Mouse (Mus musculus): Measurements from ENCODE around the gene Cetn2. TPM values are rescaled to one million over a fixed set of nuclear protein-coding genes. Genes with fewer than 3 reads are reported as not detected.

The Cetn2 gene
- polyA plus RNA-seq, 1 experiment from 2014 or later = 74.3 TPM

DNA sequence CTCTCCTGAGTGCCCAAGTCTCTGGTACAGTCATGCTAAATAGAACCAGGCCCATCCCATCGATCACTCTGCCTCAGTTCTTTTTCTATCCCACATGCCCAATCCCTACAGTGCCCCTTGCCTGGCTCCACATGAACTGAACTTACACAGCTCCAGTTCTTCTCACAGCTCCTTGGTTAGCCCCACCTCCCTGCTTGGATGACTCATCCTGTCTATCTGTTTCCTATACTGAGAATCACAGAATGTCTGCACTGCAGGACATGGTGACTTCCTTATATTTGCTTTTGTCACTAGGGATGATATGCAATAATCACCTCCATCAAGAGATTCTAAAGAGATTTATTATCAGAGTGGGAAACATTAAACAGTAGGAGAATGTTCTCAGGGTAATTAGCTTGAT is 6.6 kb downstream of the Cetn2 start:
- Histone ChIP-seq H3K4me2 (no peak overlapping the region), H3K27me3 (replicated peaks; ENCODE audit: control insufficient read depth, insufficient read depth, low read length) (no peaks in the 10 kb centered on the region), H3K27ac (ENCODE audit: low read depth, low read length) (no peak overlapping the region), H3K4me1 (replicated peaks; ENCODE audit: control insufficient read depth, insufficient read depth, low read length) (no peaks in the 10 kb centered on the region), H3K36me3 (ENCODE audit: control insufficient read depth, insufficient read depth, low read length) (no peaks in the 10 kb centered on the region), H3K4me3 (ENCODE audit: low read depth, low read length) (no peak overlapping the region), H3K9ac (ENCODE audit: low read depth, low read length) (no peak overlapping the region), H3K9me3 (ENCODE audit: control insufficient read depth, low read length) (no peaks in the 10 kb centered on the region)
- DNase-seq (ENCODE audit: low spot score) = no peak
- WGBS = 79% methylated on average over 1 of the region's 1 CpGs
- no peak for ATAC-seq (replicated peaks; ENCODE audit: low FRiP score)

DNA sequence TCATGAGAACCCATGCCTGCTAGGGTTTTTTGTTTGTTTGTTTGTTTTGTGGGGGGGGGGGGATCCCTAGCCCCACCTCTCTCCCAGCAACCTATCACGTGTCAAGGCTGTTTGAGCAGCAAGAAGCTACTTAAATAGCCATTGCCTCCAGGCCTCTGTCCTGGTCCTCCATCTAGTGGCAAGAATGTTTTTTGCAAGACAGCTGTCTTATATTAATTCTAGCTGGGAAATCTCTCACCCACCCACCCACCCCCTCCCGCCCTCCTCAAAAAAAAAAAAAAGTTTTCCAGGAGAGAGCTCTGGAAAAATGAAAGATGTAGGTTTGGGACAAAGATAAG is 9.8 kb downstream of the Cetn2 start:
- 16% methylated on average over 2 of the region's 2 CpGs for WGBS
- Histone ChIP-seq H3K9me3 (ENCODE audit: control insufficient read depth, low read length) (no peaks in the 10 kb centered on the region), H3K4me2 (no peak overlapping the region), H3K36me3 (ENCODE audit: control insufficient read depth, insufficient read depth, low read length) (no peaks in the 10 kb centered on the region), H3K27me3 (replicated peaks; ENCODE audit: control insufficient read depth, insufficient read depth, low read length) (no peaks in the 10 kb centered on the region), H3K4me3 (ENCODE audit: low read depth, low read length) (no peak overlapping the region), H3K9ac (ENCODE audit: low read depth, low read length) (no peak overlapping the region), H3K4me1 (replicated peaks; ENCODE audit: control insufficient read depth, insufficient read depth, low read length) (no peaks in the 10 kb centered on the region), H3K27ac (ENCODE audit: low read depth, low read length) (no peak overlapping the region)
- no peak for DNase-seq (ENCODE audit: low spot score)
- no peak for ATAC-seq (replicated peaks; ENCODE audit: low FRiP score)

DNA sequence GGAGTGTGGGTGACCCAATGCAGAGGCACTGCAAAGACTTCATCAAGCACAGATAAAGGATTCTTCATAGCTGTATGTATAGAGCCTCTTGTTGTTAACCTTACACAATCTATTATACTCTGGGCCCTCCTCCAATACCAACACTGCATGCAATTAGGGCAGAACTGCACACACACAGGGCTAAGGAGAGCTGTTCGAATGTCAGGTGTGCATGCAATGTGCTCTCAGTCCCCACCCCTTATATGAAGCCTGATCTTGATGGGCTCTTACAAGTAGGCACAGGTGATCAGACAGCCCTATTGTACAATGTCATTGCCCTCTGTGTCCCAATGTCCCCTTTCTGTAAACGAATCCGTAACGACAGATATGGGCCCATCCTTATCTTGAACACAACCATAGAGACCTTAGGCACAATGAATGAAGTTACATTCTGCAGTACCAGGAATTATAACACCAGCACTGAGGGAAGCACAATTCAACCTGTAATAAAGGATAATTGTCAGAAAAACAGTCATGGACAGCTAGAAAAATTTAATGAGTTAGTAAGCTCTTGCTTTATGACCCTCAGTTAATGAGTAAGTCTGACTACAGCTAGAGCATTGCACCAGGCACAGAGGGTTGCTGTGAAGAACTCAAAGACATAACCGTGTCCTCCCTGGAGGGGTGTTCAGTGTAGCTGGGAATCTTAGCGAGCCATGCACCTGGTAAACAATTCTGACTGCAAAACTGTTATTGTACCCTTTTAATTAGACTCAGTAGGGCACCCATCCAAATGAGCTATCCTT is 10.4 kb downstream of the Cetn2 start:
- no peak for DNase-seq (ENCODE audit: low spot score)
- WGBS = 72% methylated on average over 6 of the region's 6 CpGs
- Histone ChIP-seq H3K9ac (ENCODE audit: low read depth, low read length) (no peak overlapping the region), H3K4me1 (replicated peaks; ENCODE audit: control insufficient read depth, insufficient read depth, low read length) (no peaks in the 10 kb centered on the region), H3K27me3 (replicated peaks; ENCODE audit: control insufficient read depth, insufficient read depth, low read length) (no peaks in the 10 kb centered on the region), H3K36me3 (ENCODE audit: control insufficient read depth, insufficient read depth, low read length) (no peaks in the 10 kb centered on the region), H3K4me3 (ENCODE audit: low read depth, low read length) (no peak overlapping the region), H3K9me3 (ENCODE audit: control insufficient read depth, low read length) (no peaks in the 10 kb centered on the region), H3K4me2 (no peak overlapping the region), H3K27ac (ENCODE audit: low read depth, low read length) (no peak overlapping the region)
- ATAC-seq (replicated peaks; ENCODE audit: low FRiP score) = no peak

GRCm38 (mm10) chrX:72902530-72902929 is 15.7 kb downstream of the Cetn2 start:
- H3K27ac ChIP-seq (ENCODE audit: low read depth, low read length) = no peak overlapping the region
- ATAC-seq (replicated peaks; ENCODE audit: low FRiP score) = no peak
- no peak overlapping the region for H3K4me3 ChIP-seq (ENCODE audit: low read depth, low read length)
- H3K36me3 ChIP-seq (ENCODE audit: control insufficient read depth, insufficient read depth, low read length) = no peaks in the 10 kb centered on the region
- H3K4me2 ChIP-seq = no peak overlapping the region
- DNase-seq (ENCODE audit: low spot score) = no peak
- WGBS = 42% methylated on average over 1 of the region's 1 CpGs
- no peaks in the 10 kb centered on the region for H3K4me1 ChIP-seq (replicated peaks; ENCODE audit: control insufficient read depth, insufficient read depth, low read length)
- no peaks in the 10 kb centered on the region for H3K9me3 ChIP-seq (ENCODE audit: control insufficient read depth, low read length)
- H3K27me3 ChIP-seq (replicated peaks; ENCODE audit: control insufficient read depth, insufficient read depth, low read length) = no peaks in the 10 kb centered on the region; the same call in 1 of the 2 replicates
- no peak overlapping the region for H3K9ac ChIP-seq (ENCODE audit: low read depth, low read length)

- no peaks in the 10 kb centered on the region for H3K36me3 ChIP-seq (ENCODE audit: control insufficient read depth, insufficient read depth, low read length)
- H3K9ac ChIP-seq (ENCODE audit: low read depth, low read length) = no peak overlapping the region
- DNase-seq (ENCODE audit: low spot score) (no peak), ATAC-seq (replicated peaks; ENCODE audit: low FRiP score) (no peak)
- no peak overlapping the region for H3K4me2 ChIP-seq
- H3K27ac ChIP-seq (ENCODE audit: low read depth, low read length) = no peak overlapping the region
- no peaks in the 10 kb centered on the region; the same call in 1 of the 2 replicates for H3K27me3 ChIP-seq (replicated peaks; ENCODE audit: control insufficient read depth, insufficient read depth, low read length)
- 42% methylated on average over 1 of the region's 1 CpGs for WGBS
- H3K4me1 ChIP-seq (replicated peaks; ENCODE audit: control insufficient read depth, insufficient read depth, low read length) = no peaks in the 10 kb centered on the region
- no peaks in the 10 kb centered on the region for H3K9me3 ChIP-seq (ENCODE audit: control insufficient read depth, low read length)
- no peak overlapping the region for H3K4me3 ChIP-seq (ENCODE audit: low read depth, low read length)
Measured at GRCm38 (mm10) chrX:72896055-72896437, 22.2 kb downstream of the Cetn2 start.

GRCm38 (mm10) chrX:72895388-72896054 is 22.7 kb downstream of the Cetn2 start:
- Histone ChIP-seq H3K4me1 (replicated peaks; ENCODE audit: control insufficient read depth, insufficient read depth, low read length) (no peaks in the 10 kb centered on the region), H3K36me3 (ENCODE audit: control insufficient read depth, insufficient read depth, low read length) (no peaks in the 10 kb centered on the region), H3K4me2 (no peak overlapping the region), H3K9ac (ENCODE audit: low read depth, low read length) (no peak overlapping the region), H3K9me3 (ENCODE audit: control insufficient read depth, low read length) (no peaks in the 10 kb centered on the region), H3K27ac (ENCODE audit: low read depth, low read length) (no peak overlapping the region), H3K27me3 (replicated peaks; ENCODE audit: control insufficient read depth, insufficient read depth, low read length) (no peaks in the 10 kb centered on the region), H3K4me3 (ENCODE audit: low read depth, low read length) (no peak overlapping the region)
- 74% methylated on average over 5 of the region's 5 CpGs for WGBS
- no peak for DNase-seq (ENCODE audit: low spot score)
- no peak for ATAC-seq (replicated peaks; ENCODE audit: low FRiP score)

Other genes with a start within 250 kb of the Cetn2 start
- 0.03 TPM in 1 of 2 replicates, not detected in the other for gene Gabrq, start 93.2 kb downstream of the Cetn2 start, polyA plus RNA-seq (2014; fragmentation: Nextera tagmentation; extraction: Ambion mirVana)
- gene Nsdhl, start 146 bp upstream of the Cetn2 start, polyA plus RNA-seq (2014; fragmentation: Nextera tagmentation; extraction: Ambion mirVana) = 29.6 and 32.2 TPM in 2 replicates
- gene Zfp185, start 68.9 kb upstream of the Cetn2 start, polyA plus RNA-seq (2014; fragmentation: Nextera tagmentation; extraction: Ambion mirVana) = 2.0 and 2.4 TPM in 2 replicates
- gene Pnma5, start 118.7 kb upstream of the Cetn2 start, polyA plus RNA-seq (2014; fragmentation: Nextera tagmentation; extraction: Ambion mirVana) = not detected in 2 replicates
- not detected in 2 replicates for gene Pnma3, start 146.4 kb upstream of the Cetn2 start, polyA plus RNA-seq (2014; fragmentation: Nextera tagmentation; extraction: Ambion mirVana)
- 1.2 and 1.9 TPM in 2 replicates for gene Xlr4a, start 164.1 kb upstream of the Cetn2 start, polyA plus RNA-seq (2014; fragmentation: Nextera tagmentation; extraction: Ambion mirVana)
- 4.3 and 4.5 TPM in 2 replicates for gene Xlr3a, start 178.7 kb upstream of the Cetn2 start, polyA plus RNA-seq (2014; fragmentation: Nextera tagmentation; extraction: Ambion mirVana)
- 0.13 TPM in 1 of 2 replicates, not detected in the other for gene Gm14685, start 198.6 kb upstream of the Cetn2 start, polyA plus RNA-seq (2014; fragmentation: Nextera tagmentation; extraction: Ambion mirVana)
- gene Xlr5b, start 230.4 kb upstream of the Cetn2 start, polyA plus RNA-seq (2014; fragmentation: Nextera tagmentation; extraction: Ambion mirVana) = not detected in 2 replicates
- gene DXBay18, start 231.0 kb upstream of the Cetn2 start, polyA plus RNA-seq (2014; fragmentation: Nextera tagmentation; extraction: Ambion mirVana) = not detected in 2 replicates